Mouse (Mus musculus) testis, adult 2 months (tissue): ENCODE measurements around the gene Gm14190.

Experiments used
- CTCF ChIP-seq: fragments of 200-500 bp; IDR thresholded peaks from 2 replicates; pipeline ENCODE4 v1.5.1; 2012; ENCODE audit warnings: low read depth, mild to moderate bottlenecking, inconsistent platforms, low read length, moderate library complexity; ENCODE audit not compliant: control insufficient read depth, insufficient read depth, insufficient replicate concordance
- POLR2A ChIP-seq: fragments of 200-500 bp; IDR thresholded peaks from 2 replicates; pipeline ENCODE4 v1.6.1; 2012; ENCODE audit warnings: low read depth, mild to moderate bottlenecking, inconsistent platforms, low read length, moderate library complexity; ENCODE audit not compliant: control insufficient read depth

GRCm38 (mm10) chr11:99724061-99724460 is 33.5 kb upstream of the Gm14190 start:
- TF ChIP-seq CTCF (no peak), POLR2A (no peak)
